Mouse (Mus musculus) urinary bladder, postnatal 10 days (tissue): ENCODE data around the gene Msi2.

Experiments used
- DNase-seq: peaks from one replicate; pipeline ENCODE4 v3.0.0; 2022; ENCODE audit warnings: low spot score

The Msi2 gene

GRCm38 (mm10) chr11:88401333-88401732 is 317.0 kb downstream of the Msi2 start:
- no peak for DNase-seq

GRCm38 (mm10) chr11:88400926-88401325 is 317.4 kb downstream of the Msi2 start:
- DNase-seq, result no peak

GRCm38 (mm10) chr11:88400235-88400634 is 318.1 kb downstream of the Msi2 start:
- DNase-seq, result no peak

GRCm38 (mm10) chr11:88399431-88399830 is 318.9 kb downstream of the Msi2 start:
- no peak for DNase-seq

GRCm38 (mm10) chr11:88399028-88399427 is 319.3 kb downstream of the Msi2 start:
- no peak for DNase-seq

GRCm38 (mm10) chr11:88395076-88395990 is 323.0 kb downstream of the Msi2 start:
- DNase-seq, result no peak

- DNase-seq, result no peak
Observed at GRCm38 (mm10) chr11:88394341-88395075, 323.8 kb downstream of the Msi2 start.

- DNase-seq, result no peak
Observed at GRCm38 (mm10) chr11:88392715-88393114, 325.6 kb downstream of the Msi2 start.

- DNase-seq, result no peak
Observed at GRCm38 (mm10) chr11:88391181-88391814, 327.0 kb downstream of the Msi2 start.

GRCm38 (mm10) chr11:88389530-88389929 is 328.8 kb downstream of the Msi2 start:
- no peak for DNase-seq

GRCm38 (mm10) chr11:88386916-88387315 is 331.4 kb downstream of the Msi2 start:
- DNase-seq, result no peak

- no peak for DNase-seq
Observed at GRCm38 (mm10) chr11:88382449-88382848, 335.9 kb downstream of the Msi2 start.

- no peak for DNase-seq
Observed at GRCm38 (mm10) chr11:88381145-88381909, 337.0 kb downstream of the Msi2 start.

GRCm38 (mm10) chr11:88379635-88380034 is 338.7 kb downstream of the Msi2 start:
- DNase-seq, result no peak

GRCm38 (mm10) chr11:88378686-88379339 is 339.5 kb downstream of the Msi2 start:
- no peak for DNase-seq

- DNase-seq, result no peak
Observed at GRCm38 (mm10) chr11:88372589-88372988, 345.7 kb downstream of the Msi2 start.

- no peak for DNase-seq
Observed at GRCm38 (mm10) chr11:88369898-88370297, 348.4 kb downstream of the Msi2 start.

GRCm38 (mm10) chr11:88367501-88367900 is 350.8 kb downstream of the Msi2 start:
- no peak for DNase-seq

GRCm38 (mm10) chr11:88365914-88366540 is 352.3 kb downstream of the Msi2 start:
- no peak for DNase-seq

- no peak for DNase-seq
Observed at GRCm38 (mm10) chr11:88364231-88364630, 354.1 kb downstream of the Msi2 start.

GRCm38 (mm10) chr11:88363481-88363880 is 354.8 kb downstream of the Msi2 start:
- DNase-seq, result no peak
